Mouse (Mus musculus) testis, adult 2 months (tissue): ENCODE measurements around the gene Flt1.

Source experiments
- CTCF ChIP-seq: fragments of 200-500 bp; IDR thresholded peaks from 2 replicates; pipeline ENCODE4 v1.5.1; 2012; ENCODE audit warnings: low read depth, mild to moderate bottlenecking, inconsistent platforms, low read length, moderate library complexity; ENCODE audit not compliant: control insufficient read depth, insufficient read depth, insufficient replicate concordance
- POLR2A ChIP-seq: fragments of 200-500 bp; IDR thresholded peaks from 2 replicates; pipeline ENCODE4 v1.6.1; 2012; ENCODE audit warnings: low read depth, mild to moderate bottlenecking, inconsistent platforms, low read length, moderate library complexity; ENCODE audit not compliant: control insufficient read depth

GRCm38 (mm10) chr5:147748081-147748581 is 22.3 kb upstream of the Flt1 start:
- TF ChIP-seq POLR2A (no peak), CTCF (no peak)
